Mouse (Mus musculus) adipocyte (in vitro differentiated cells): Measurements from ENCODE around the gene Vkorc1l1.

Source experiments
- DNase-seq: peaks from one replicate; pipeline ENCODE4 v3.0.0-alpha.2; 2016; ENCODE audit warnings: low spot score

Gene Vkorc1l1

DNA sequence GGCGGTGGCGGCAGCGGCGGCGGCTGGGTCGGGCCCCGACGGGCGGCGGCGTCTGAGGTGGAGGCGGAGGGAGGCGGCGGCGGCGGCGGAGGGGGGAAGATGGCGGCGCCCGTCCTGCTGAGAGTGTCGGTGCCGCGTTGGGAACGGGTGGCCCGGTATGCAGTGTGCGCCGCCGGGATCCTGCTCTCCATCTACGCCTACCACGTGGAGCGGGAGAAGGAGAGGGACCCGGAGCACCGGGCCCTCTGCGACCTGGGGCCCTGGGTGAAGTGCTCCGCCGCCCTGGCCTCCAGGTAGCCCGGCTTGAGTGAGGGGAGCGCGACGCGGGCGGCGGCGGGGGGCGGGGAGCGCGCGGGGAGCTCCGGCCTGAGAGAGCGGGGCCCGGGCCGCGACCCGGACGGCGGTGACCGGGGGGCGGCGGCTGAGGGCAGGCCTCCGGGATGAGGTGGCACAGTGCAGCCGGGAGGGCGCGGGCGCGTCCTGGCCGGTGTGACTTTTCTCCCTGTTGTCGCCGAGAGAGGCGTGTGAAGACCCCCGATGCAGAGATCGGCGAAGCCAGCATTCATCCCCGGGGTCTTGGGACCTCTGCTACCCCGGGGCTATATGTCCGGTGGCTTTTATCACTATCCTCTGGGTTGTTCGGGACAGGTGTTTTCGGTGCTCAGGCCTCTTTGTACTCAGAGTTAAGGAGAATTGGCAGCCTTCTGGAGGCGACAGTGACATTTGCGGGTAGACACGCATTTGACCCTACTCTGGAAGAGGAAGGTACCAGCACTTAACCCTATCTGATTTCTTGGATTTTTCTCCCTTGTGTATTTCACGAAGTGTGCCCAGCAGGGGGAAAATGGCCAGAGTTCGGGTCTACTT, 536 bp downstream of the Vkorc1l1 start:
- peak; percentile 40 for DNase-seq

DNA sequence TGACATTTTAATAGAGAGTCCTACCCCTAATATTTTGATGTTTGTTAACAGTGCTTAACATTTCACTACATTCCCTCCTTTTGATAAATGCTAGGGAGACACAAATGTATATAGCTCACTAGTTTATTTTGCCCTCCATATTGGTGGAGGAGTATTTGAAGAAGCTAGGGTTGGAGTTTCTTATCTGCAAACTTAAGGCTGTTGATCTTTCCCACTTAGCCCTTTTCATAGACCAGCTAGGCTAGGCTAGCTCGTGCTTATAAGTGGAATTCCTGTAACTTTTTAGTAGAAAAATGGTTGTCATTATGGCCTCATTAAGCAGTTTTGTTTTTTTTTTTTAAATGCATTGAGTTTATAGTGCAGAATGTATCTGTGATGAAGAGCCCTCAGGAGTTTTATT, 1.6 kb downstream of the Vkorc1l1 start:
- no peak for DNase-seq

DNA sequence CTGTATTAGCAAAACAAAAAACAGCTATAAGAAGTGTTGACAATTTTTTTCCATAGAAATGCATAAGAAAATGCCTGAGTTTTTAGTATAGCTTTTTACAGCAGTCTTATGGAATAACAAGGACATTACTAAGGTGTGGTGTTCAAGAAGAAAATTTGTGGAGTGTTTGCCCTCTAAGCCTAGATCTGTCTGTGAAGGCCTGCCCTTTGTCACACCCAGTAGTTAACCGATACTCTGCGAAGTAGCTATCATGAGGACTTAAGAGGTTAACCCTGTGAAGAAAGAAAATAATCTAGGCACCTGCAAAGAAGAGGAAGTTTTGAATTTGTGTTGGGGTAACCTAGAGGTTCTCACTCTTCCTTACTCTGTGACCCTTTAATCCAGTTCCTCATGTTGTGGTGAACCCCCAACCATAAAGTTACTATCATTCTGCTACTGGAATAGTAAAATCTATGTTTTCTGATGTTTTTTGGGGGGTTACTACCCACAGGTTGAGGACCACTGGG, 5.8 kb downstream of the Vkorc1l1 start:
- DNase-seq = no peak

DNA sequence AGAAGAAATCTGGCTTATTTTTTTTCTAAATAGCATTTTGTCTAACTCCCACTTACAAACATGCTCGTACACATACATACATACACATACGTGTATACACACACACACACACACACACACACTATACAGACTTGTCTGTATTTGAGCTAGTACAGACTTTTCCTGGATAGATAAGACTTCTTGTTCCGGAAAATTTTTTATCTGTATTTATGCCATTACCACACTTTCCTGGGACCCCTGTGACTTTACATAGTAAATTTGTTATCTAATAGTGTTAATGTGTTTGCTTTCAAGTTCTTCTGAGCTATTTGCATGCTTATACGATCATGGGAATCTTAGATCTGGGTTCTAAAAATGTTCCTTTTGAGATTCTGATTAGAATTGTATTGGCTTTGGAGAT, 10.4 kb downstream of the Vkorc1l1 start:
- DNase-seq = no peak

DNA sequence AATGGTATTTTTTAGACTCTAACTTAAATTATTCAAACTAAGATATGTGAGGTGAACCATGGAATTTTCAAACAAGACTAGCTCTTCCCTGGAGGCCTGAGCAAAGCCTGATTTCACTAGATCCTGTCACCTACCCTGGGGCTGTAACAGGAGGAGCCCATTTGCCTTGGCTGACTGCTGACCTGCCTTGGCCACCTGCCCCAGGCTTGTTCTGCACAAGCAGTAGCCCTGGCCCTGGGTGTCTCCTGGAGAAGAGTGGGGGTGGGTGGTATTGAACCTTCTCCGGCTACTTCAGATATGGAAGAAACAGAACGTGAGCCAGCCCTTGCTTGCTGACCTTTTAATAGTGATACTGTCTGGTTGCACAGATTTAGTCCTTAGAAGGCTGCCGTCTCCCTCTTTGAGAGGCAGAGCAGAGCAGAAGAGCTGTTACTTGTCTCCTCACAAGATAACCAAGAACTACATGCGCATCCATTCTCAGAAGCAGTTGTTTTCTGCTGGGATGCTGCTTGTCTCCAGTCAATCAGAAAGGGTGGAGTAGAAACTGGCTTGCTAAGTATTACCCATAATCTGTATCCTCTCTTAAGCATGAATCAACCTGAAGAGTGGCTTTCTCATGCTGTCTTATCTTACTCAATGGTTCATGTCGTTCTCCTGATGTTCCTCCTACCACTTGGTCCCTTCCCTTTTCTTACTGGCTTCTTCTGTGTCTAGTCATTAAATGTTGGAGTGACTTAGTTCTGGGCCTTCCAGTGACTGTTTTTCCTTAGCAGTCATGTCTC, 12.9 kb downstream of the Vkorc1l1 start:
- DNase-seq = peak; percentile 60

DNA sequence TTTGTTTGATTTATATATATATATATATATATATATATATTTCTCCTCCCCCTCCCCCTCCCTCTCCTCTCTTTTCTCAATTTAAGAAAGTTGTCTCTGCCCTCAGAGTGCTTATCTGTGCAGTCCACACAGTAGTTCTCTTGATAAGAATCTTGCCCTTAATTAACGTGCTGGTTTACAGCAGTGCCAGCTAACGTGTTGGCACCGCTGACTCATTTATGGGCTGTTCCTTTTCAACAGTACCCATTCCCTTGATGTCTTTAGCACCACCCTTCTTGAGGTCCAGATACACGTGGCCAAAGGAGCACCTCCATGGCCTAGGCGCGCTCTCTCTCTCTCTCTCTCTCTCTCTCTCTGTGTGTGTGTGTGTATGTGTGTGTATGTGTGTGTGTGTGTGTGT, 14.0 kb downstream of the Vkorc1l1 start:
- no peak for DNase-seq

DNA sequence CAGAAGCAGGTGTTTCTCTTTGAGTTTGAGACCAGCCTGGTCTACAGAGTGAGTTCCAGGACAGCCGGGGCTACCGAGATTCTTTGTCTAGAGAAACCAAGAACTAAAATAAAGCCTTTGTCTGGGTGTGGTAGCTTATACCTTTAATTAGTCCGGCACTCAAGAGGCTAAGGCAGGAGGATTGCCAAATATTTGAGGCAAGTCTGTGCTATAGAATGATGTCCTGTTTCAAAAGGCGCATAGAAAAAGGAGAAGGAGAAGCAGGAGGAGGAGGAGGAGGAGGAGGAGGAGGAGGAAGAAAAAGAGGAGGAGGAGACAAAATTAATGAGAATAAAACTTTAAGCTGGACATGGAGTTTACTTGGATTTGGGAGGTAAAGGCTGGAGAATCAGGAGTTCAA, 21.5 kb downstream of the Vkorc1l1 start:
- DNase-seq = no peak

DNA sequence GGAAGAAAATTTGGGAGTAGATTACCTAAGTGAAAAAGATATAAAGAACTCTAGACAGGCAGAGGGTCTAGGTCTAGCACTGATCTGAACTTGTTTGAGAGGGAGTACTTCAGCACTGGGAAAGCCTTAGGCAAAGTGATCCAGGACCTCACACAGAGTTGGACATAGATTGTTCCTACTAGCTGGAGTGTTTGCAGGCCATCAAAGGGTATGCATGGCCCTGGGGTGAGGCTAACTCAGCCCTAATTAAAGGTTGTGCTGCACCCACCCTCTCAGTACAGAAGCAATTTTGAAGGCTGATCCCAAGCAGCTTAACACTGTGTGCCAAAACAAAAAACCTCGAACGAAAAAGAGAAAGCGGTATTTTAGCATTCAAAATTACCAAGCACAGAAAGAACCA, 24.7 kb downstream of the Vkorc1l1 start:
- DNase-seq = no peak

DNA sequence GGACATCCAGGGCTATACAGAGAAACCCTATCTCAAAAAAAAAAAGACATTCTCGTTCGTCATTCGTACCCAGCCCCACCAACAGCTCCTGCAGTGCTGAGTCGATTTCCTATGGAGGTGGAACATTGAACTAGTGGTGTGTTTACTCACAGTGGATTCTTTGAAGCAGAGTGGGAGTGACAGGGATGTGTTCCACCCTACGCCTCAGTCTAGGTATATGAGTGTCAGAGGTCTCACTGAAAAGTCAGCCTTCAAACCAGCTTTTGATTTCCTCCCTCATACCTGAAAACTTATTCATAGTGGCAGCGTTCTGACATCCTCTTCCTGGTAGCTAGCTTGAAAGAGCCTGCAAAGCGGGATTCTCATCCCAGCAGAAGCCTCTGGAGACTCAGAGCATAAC, 26.6 kb downstream of the Vkorc1l1 start:
- no peak for DNase-seq

DNA sequence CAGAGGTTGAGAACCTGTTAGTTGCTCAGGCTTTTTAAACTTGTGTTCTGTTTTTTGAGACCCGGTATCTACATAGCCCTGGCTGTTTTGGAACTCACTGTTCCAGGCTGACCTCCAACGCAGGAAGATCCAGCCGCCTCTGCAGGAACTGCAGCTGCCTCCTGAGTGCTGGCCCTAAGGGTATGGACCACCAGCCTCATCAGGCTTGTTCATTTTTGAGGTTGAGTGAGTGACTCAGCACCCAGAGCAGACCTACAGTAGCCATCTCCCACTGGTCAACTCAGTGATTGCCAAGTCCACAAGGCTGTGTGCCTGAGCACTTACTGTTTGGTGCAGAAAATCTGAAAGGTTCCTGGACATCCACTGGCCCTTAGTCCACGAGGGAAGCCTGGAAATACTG, 29.7 kb downstream of the Vkorc1l1 start:
- DNase-seq = no peak

DNA sequence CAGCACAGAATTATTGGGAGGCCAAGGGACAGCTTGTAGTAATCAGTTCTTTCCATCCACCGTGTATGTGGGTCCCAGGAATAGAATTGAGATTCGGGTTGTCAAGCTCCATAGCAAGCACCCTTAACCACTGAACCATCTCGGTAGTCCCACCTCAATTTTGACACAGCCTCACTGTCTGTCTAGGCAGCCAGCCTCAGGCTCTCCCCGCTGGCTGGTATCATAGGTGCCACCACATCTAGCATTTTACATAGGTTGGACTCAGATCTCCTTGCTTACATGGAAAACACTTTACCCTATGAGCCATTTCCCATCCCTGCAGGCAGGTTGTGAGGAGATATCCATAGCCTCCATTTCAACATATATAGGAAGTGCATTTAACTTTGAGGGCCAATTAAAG, 32.6 kb downstream of the Vkorc1l1 start:
- no peak for DNase-seq

DNA sequence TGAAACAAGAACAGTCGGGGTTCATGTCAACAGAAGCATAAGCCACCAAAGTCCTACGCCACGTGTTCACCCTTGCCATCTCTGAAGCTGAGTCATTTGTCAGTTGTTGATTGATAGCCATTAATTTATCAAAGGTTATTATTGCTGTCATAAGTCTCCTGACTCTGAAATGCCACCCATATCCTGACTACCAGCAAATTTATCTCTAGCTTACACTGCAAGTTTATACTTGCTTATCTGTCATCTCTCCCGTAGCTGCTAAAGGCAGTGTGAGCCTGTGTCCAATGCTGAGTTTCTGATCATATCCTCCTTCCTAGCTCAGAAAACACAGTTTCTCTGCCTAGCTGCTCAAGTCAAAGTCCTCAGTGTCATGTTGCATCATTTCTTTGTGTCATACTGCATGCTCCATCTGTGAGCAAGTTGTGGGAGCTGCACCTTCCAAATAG, 33.1 kb downstream of the Vkorc1l1 start:
- peak; percentile 38 for DNase-seq

DNA sequence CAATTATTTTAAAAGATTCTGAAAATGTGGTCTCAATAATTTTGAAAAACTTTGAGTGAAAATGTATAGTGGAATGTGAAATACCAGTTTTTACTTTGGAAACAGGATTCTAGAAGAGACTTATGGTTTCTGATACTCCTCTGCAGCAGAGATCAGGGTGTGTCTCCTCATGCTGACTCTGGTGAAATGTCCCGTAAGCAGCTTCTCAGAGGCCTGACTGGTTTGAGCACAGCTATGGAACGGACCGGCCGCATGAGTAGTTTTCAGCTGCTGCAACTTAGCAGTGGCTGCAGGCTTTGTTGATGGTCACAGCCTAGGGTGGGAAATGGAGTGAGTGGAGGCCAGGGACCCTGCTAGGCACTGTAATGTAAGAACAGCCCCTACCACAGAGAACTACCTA, 36.0 kb downstream of the Vkorc1l1 start:
- no peak for DNase-seq

DNA sequence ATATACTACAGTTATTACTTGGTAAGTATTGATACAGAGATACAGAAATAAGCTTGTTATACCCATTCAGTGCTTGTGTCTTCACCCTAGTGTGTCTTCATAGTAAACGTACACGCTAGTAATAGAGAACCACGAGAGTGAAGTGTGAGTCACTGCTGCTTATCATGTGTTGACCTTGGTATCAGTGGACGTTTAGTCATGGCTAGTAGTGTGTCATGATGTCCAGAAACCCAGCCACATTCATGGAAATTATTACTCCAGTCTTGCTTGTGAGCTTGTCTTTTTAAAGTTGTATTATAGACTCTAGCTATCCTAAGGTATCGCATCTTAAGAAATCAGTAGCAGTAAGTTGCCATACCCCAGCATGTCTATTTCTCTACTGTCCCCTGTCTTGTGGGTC, 36.8 kb downstream of the Vkorc1l1 start:
- no peak for DNase-seq

DNA sequence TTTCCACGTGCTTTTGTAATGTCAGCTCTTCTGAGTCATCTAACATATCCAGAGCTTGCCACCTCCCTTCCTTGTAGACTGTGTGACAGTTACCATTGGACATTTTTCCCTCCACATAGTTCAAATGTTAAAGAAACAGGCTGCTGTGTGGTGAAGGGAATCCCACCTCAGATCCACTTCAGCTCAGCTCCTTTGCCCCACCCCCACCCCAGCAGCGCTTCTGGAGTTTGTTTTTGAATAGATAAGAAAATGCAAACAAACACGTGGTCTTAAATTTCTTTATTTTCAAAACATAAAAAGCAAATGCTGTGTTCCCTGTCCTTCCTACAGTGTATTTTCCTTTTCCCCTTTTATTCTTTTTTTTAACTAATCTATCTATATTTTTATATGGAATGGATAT, 38.4 kb downstream of the Vkorc1l1 start:
- DNase-seq = no peak

DNA sequence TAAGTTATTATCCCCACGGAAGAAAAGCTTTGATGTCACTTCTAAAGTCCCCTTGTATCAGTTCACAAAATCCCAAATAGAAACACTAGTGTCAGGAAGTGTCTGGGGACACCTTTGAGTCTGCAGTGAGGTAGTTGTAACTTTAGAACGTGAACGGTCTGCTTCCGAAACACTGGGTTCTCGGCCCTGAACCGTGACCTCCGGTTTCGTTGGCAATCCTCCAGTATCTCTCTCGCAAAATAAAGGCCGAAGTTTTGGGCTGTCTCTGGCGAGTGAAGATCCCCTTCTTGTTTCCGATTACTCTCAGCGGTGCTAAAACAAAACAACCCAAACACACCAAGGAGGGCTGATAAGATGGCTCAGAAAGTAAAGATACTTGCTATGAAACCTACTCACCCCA, 47.6 kb downstream of the Vkorc1l1 start:
- DNase-seq = peak; percentile 27

DNA sequence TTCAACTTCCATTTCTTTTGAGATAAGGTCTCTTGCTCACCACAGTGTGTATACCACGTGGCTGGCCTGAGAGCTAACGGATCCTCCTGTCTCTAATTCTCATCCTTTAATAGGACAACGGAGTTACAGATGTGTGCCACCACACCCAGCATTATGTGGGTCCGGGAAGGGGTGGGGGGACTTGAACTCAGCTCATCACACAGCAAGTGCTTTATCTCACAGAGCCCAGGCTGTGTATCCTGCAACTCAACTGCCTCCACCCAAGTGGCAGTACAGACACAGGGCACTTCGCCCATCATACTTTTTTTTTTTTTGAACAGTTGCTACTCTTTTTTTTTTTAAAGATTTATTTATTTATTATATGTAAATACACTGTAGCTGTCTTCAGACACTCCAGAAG, 50.1 kb downstream of the Vkorc1l1 start:
- no peak for DNase-seq

DNA sequence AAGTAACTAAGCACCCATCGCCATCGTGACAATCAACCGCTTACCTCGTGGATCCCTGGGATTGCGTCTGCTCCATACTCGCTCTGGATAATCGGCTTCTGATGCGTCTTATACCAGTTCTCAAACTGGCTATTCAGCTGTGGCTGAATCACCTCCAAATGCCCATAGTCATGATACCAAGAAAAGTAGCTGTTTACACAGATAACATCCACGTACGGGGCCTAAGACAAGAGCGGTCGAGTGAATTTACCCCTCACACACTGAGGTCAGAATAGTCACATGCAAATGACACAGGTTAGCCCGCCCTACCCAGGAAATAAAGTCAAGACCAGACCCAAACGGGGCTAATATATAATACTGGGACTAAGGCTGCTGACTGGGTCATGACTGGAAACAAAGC, 51.6 kb downstream of the Vkorc1l1 start:
- DNase-seq = no peak

DNA sequence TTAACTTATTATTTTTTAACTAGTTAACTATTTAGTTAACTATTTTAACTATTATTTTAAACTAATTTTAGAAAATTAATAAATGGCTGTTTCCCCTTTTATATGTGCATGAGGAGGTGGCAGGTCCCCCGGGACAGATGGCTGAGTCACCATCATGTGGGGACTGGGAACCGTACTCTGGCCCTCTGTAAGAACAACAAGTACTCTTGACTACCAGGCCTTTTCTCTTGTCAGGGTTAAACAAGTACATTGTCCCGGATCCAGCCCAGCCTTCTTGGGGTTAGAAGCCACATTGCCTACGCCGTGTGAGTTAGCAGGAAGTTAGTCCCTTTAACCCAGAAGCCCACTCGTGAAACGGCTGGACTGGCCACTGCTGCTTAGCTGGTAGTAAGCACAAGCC, 53.2 kb downstream of the Vkorc1l1 start:
- DNase-seq = peak; percentile 18

DNA sequence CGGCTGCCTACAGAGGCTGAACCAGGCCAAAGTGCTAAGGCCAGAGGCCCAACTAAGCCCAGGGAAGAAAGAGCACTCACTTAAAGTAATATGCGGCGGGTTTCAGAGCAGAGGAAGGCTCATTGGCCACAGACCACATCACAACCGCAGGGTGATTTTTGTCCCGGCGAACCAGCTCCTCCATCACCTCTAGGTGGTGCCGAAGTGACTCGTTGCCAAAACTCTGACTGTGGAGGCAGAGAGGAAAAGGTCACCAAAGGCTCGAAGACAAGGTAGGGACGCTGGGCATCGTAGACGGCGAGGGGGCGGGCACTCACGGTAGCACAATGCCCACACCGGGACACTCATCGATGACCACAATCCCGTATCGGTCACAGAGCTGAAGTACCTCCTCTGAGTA, 55.9 kb downstream of the Vkorc1l1 start:
- DNase-seq = no peak

DNA sequence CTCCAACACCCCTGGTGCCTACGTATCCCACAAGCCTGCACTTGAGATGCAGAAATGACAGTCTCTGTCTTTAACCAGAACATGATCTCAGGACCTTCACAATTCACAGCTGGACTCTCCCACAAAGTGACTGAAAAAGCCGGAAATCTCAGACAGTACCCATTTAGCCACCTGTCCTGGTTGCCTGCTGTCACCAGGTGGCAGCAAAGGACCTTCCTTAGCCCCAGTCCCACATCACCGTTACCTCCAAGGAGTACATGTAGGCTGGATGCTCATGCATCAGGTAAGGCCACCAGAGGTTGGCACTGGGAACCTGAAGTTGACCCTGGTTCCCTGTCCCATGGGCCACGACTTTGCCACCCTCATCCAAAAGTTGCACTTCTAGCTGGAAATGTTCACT, 57.3 kb downstream of the Vkorc1l1 start:
- DNase-seq = peak; percentile 81

DNA sequence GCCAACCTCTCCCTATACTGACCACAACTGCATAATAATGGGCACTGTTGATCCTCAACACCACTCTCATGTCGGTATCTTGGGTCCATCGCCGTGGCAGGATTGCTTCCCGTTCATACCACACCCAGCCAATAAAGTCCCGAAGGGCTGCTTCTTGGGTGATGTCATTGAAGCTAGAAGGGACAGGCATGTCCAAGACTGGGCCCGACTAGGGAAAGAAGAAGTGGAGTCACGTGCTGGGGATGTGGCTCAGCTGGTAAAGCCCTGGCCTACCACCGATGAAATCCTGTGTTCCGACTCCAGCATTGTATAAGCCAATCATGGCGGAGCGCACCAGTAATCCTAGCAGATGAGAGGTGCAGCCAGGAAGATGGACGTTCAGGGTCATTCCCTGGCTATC, 59.0 kb downstream of the Vkorc1l1 start:
- DNase-seq = no peak

DNA sequence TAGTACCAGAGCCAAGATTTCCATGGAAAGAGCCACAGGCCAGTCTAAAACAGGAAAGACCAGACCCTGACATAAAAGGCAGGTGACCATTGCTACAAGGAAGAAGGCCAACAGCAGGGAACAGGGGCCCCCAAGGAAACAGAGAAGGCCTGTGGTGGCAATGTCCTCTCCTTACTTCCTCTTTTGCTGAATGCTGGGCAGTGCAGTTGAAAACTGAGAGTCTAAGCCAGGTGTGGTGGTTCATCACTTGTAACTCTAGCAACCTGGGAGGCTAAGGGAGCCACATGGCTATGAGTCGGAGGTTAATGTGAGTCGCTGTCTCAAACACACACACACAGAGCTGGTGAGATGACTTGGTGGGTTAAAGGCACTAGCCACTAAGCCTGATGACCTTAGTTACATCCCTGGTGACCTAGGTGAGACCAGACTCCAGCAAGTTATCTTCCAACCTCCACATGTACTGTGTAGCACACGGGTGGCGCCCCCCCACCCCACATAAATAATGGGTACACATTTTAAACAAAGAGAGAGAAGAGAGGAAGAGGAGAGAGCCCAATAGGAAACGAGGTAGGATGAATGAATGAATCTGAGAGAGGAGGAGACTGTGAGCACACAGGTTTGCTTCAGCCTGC, 59.7 kb downstream of the Vkorc1l1 start:
- no peak for DNase-seq
